Mouse (Mus musculus) bone marrow, adult 2 months (tissue): Measurements from ENCODE around the gene Nkd2. TPM values are rescaled to one million over a fixed set of nuclear protein-coding genes. Genes with fewer than 3 reads are reported as not detected.

Experiments
- H3K27ac ChIP-seq: fragments of 200-500 bp; 2 replicates; pipeline ENCODE4 v1.5.1; 2012; ENCODE audit warnings: low read depth, mild to moderate bottlenecking, control low read depth, inconsistent platforms, low read length; ENCODE audit not compliant: control insufficient read depth, poor library complexity, insufficient read depth
- H3K4me1 ChIP-seq: fragments of 200-500 bp; 2 replicates; pipeline ENCODE4 v1.6.1; 2011; ENCODE audit warnings: low read length; ENCODE audit not compliant: control insufficient read depth, insufficient read depth
- H3K4me3 ChIP-seq: fragments of 200-500 bp; replicated peaks from 2 replicates; pipeline ENCODE3; 2011; ENCODE audit warnings: mild to moderate bottlenecking, low read depth, low read length, control low read depth; ENCODE audit not compliant: control insufficient read depth
- CTCF ChIP-seq: fragments of 200-500 bp; IDR thresholded peaks from 2 replicates; pipeline ENCODE4 v1.5.1; 2011; ENCODE audit warnings: low read length, control low read depth; ENCODE audit not compliant: control insufficient read depth, insufficient read depth
- POLR2A ChIP-seq: fragments of 200-500 bp; IDR thresholded peaks from 2 replicates; pipeline ENCODE4 v1.6.1; 2011; ENCODE audit warnings: low read depth, mild to moderate bottlenecking, control low read depth, low read length, borderline replicate concordance; ENCODE audit not compliant: control insufficient read depth
- WGBS: fragments of 180-500 bp; shearing (Covaris S2); methylation state at CpG from one replicate; pipeline ENCODE4 v1.1.7; 2018; 5-methylcytosine and 5-hydroxymethylcytosine counted together
- polyA plus RNA-seq: library from polyadenylated mRNA; stranded (reverse); fragments of >200 nt; gene quantifications from 2 replicates; pipeline ENCODE4 v1.2.4, GENCODE M21; 2011; ENCODE audit warnings: low replicate concordance; ENCODE audit not compliant: missing spikeins, insufficient read depth, insufficient read length

The Nkd2 gene
- polyA plus RNA-seq, 1 experiment = 0.62 TPM

DNA sequence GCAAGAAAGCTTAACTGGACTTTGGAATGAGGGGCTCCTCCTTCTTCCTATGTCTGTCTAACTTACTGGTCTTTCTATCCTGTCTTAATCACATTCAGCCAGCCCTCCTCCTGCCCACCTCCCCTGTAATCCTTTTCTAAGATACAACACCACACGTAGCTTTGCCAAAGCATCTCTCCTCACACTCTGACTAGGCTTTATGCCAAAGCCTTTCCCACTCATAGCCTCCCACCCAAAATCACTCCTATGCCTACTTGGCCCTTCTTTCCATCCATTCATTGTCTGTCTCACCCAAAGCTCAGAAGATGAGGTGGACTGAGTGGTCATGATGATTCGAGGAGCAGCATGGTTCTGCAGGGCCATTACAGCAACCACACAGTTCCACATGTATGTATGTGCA is 24.7 kb upstream of the Nkd2 start:
- Histone ChIP-seq H3K4me3 (no peak overlapping the region), H3K4me1 (no peaks in the 10 kb centered on the region), H3K27ac (no peak overlapping the region)
- WGBS = 70% methylated on average over 2 of the region's 2 CpGs
- no peak for TF ChIP-seq CTCF
- no peak for TF ChIP-seq POLR2A

DNA sequence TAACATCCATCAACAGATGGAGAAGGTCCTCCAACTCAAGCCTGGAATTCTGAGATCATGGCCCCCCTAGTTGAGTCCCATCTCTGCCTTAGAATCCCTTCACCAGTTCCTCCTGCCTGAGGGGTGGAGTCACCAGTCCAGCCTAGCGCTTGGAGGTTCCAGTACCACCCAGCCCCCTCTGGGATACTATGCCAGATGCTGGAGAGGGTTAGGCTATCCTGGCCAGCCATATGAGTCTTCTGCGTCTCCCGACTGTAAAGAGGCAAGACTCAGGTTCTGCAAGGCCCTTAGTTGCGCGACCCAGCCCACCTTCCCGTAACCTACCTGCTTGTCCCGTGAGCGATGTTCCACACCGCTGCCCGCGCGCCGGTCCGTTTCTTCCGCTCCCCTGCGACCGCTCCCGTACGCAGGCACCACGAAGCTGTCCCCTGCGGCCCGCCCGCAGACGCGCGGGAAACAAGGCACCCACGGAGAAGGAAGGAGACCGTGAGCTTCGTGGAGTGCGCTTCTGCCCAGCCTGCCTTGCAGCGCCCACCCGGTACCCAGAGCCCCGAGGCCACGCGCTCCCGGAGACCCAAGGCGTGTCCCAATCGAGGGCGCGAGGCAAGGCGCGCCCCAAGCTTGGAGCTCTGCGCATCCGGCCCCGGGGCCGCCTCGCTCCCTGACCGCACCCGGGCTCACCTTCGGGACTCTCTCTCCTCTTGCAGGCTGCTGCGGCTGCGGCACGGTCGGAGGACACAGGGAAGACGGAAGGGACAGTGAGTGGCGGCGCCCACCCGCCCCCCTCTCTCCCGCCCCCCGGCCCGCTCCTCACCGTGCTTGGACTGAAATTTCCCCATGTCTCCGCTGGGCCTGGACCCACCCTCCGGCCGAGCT is 604 bp downstream of the Nkd2 start:
- no peak overlapping the region for H3K27ac ChIP-seq
- TF ChIP-seq POLR2A (no peak), CTCF (no peak)
- H3K4me3 ChIP-seq = peak overlapping the region; percentile 35
- WGBS = 4% methylated on average over 64 of the region's 65 CpGs
- no peaks in the 10 kb centered on the region for H3K4me1 ChIP-seq

DNA sequence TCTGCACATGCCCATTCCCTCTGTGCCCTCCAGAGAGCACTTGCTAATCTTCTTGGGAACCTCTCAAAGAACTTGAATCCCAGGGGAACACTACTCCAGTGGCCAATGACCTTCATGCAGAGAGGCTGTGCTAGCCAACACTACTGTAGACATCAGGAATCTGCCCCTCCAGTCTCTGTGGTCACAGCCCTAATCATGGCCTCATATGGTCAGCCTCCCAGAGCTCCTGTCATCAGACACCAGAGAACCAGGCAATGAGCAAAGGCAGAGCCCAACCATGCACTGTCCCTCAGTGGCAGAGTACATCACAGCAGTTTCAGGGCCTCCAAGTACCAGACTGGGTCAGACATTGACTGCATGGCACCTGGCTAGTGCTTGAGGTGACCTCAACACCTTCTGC is 4.7 kb downstream of the Nkd2 start:
- Histone ChIP-seq H3K4me1 (no peaks in the 10 kb centered on the region), H3K4me3 (no peak overlapping the region), H3K27ac (no peak overlapping the region)
- TF ChIP-seq POLR2A (no peak), CTCF (no peak)

- TF ChIP-seq POLR2A (no peak), CTCF (no peak)
- Histone ChIP-seq H3K4me3 (no peak overlapping the region), H3K4me1 (no peaks in the 10 kb centered on the region), H3K27ac (no peak overlapping the region)
- 70% methylated on average over 4 of the region's 4 CpGs for WGBS
Observed at GRCm38 (mm10) chr13:73839740-73840139, 7.7 kb downstream of the Nkd2 start.

GRCm38 (mm10) chr13:73839137-73839548 is 8.3 kb downstream of the Nkd2 start:
- Histone ChIP-seq H3K27ac (no peak overlapping the region), H3K4me1 (no peaks in the 10 kb centered on the region), H3K4me3 (no peak overlapping the region)
- TF ChIP-seq POLR2A (no peak), CTCF (no peak)
- WGBS = 85% methylated on average over 11 of the region's 11 CpGs

DNA sequence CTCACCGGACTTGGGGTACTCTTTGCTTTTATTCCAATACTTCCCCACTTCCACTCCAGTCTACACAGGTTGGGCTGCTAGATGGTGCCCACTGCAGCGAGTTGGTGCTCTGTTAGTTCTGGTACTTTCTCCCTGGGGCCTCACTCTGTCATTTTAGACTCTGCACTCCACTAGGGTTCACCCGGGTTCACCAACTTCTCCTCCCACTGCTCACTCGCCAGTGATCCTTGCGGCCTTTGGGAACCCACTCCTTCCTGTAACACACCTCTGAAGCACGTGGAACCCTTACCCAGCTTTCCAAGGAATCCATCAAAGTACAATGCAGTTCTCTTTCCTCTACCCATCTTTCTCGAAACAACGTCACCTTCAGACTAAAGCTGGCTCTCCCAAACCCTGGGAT is 9.7 kb downstream of the Nkd2 start:
- Histone ChIP-seq H3K4me3 (no peak overlapping the region), H3K27ac (no peak overlapping the region), H3K4me1 (no peaks in the 10 kb centered on the region)
- TF ChIP-seq POLR2A (no peak), CTCF (no peak)
- 68% methylated on average over 8 of the region's 8 CpGs for WGBS

DNA sequence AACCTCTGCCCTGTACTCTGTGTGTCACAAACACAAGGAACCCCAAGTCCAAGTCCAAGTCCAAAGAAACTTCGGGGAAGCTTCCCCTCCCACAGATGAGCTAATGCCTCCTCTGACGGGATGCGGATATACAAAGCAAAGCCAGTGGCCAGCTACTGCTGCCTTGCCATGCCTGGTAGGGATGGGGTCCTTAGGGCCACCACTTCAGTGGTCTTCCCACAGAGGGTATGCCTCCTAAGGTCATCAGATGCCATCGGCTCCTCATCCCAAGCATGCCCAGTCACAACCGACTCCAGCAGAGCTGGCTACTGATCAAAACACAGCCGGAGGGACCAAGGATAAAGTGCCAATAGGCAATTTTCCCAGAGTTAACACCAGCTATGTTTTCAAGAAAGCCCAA is 10.9 kb downstream of the Nkd2 start:
- Histone ChIP-seq H3K4me3 (no peak overlapping the region), H3K4me1 (no peaks in the 10 kb centered on the region), H3K27ac (no peak overlapping the region)
- 80% methylated on average over 6 of the region's 6 CpGs for WGBS
- TF ChIP-seq POLR2A (no peak), CTCF (no peak)

DNA sequence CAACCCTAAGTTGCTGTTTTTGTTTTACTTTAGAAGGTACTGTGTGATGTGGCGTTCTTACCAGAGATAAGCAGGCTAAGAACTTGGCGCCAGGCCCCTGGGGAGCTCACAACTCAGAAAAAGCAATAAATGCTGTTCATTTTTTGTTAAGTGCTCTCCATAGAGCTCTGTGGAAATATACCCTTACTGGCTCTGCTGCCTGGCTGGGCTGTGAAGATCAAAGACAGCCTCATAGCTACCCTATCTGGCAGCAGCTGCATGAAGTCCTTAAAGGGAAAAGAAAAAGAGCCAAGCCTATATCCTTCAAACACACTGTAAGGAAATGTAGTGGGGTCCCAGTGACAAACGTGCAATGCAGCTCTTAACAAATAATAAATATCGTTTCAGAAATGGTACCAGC is 11.6 kb downstream of the Nkd2 start:
- Histone ChIP-seq H3K4me1 (no peaks in the 10 kb centered on the region), H3K27ac (no peak overlapping the region), H3K4me3 (no peak overlapping the region)
- 47% methylated on average over 4 of the region's 4 CpGs for WGBS
- TF ChIP-seq POLR2A = no peak
- no peak for TF ChIP-seq CTCF
